In genomic region chr8:87481396-87481795, GRCm38 (mm10) we compare ENCODE assay signal across 29 mouse cellular contexts. TPM values are rescaled to one million over a fixed set of nuclear protein-coding genes. Genes with fewer than 3 reads are reported as not detected.
"Had no signal": no experiment of that assay in that cellular context is flagged by ENCODE, and none has a peak within 500 bp of the region (broad histone marks: within the 10 kb centered on the region; RNA-seq: fewer than 3 reads in every experiment).

No protein-coding gene starts in this region.

- H3K4me3 ChIP-seq: gastrocnemius, adult 2 months; heart, adult 2 months; heart, embryonic 13.5 days; heart, embryonic 15.5 days; hindbrain, embryonic 10.5 days; hindbrain, embryonic 12.5 days; intestine, embryonic 15.5 days; layer of hippocampus, adult 2 months; left cerebral cortex, adult 2 months; limb, embryonic 10.5 days; limb, embryonic 12.5 days; liver, embryonic 13.5 days had no signal

- DNase-seq: gastrocnemius, adult 2 months; gastrocnemius, postnatal 10 days; gastrocnemius, postnatal 25 days; heart, adult 2 months; heart, postnatal 4 days; kidney, adult 18-20 months; kidney, adult 8-10 months; kidney, postnatal 10 days; kidney, postnatal 25 days; kidney, postnatal 4 days; liver; liver, embryonic 13.5 days had no signal

- H3K4me1 ChIP-seq: heart, embryonic 13.5 days; heart, embryonic 15.5 days; hindbrain, embryonic 12.5 days; intestine, embryonic 15.5 days; limb, embryonic 12.5 days; liver, embryonic 13.5 days had no signal

- H3K27me3 ChIP-seq: hindbrain, embryonic 12.5 days had no signal

- H3K36me3 ChIP-seq: heart, embryonic 13.5 days; heart, embryonic 15.5 days; hindbrain, embryonic 10.5 days; hindbrain, embryonic 12.5 days; intestine, embryonic 15.5 days; limb, embryonic 10.5 days; limb, embryonic 12.5 days; liver, embryonic 13.5 days had no signal

- H3K4me2 ChIP-seq: heart, embryonic 11.5 days; heart, embryonic 13.5 days; heart, embryonic 15.5 days; hindbrain, embryonic 12.5 days; hindbrain, embryonic 14.5 days; intestine, embryonic 15.5 days; limb, embryonic 12.5 days; liver, embryonic 11.5 days; liver, embryonic 13.5 days had no signal

- ATAC-seq: hindbrain, embryonic 16.5 days; inflammation-experienced regulatory T-cells, adult 6 months; intestine, embryonic 15.5 days; intestine, postnatal 0 days had no signal

- H3K27ac ChIP-seq: gastrocnemius, adult 2 months; heart, adult 2 months; heart, embryonic 13.5 days; heart, embryonic 15.5 days; hindbrain, embryonic 10.5 days; hindbrain, embryonic 12.5 days; hindbrain, embryonic 14.5 days; intestine, embryonic 15.5 days; layer of hippocampus, adult 2 months; left cerebral cortex, adult 2 months; limb, embryonic 10.5 days; limb, embryonic 12.5 days; liver, embryonic 13.5 days had no signal

- H3K9ac ChIP-seq: heart, embryonic 13.5 days; heart, embryonic 15.5 days; hindbrain, embryonic 12.5 days; hindbrain, embryonic 14.5 days; intestine, embryonic 15.5 days; limb, embryonic 12.5 days; liver, embryonic 13.5 days had no signal

- H3K9me3 ChIP-seq: heart, embryonic 13.5 days; heart, embryonic 15.5 days; hindbrain, embryonic 10.5 days; hindbrain, embryonic 12.5 days; intestine, embryonic 15.5 days; limb, embryonic 10.5 days; limb, embryonic 12.5 days; liver, embryonic 13.5 days had no signal

RNA-seq across cellular contexts. Expression of gene Cbln1, which starts 9.0 kb away (rescaled TPM):
- polyA plus RNA-seq: heart, embryonic 15.5 days; heart, postnatal 0 days; inflammation-experienced regulatory T-cells, adult 6 months; kidney, embryonic 16.5 days had no signal
